Mouse (Mus musculus) E14TG2a.4 (cell line): ENCODE data around the gene Mpeg1.

Source experiments
- CTCF ChIP-seq: conservative IDR thresholded peaks from 2 replicates; pipeline ENCODE4 v1.5.1; 2014; ENCODE audit warnings: low read length
- POU5F1 ChIP-seq: IDR thresholded peaks from 2 replicates; pipeline ENCODE4 v1.6.1; 2014; ENCODE audit warnings: low read length, borderline replicate concordance

DNA sequence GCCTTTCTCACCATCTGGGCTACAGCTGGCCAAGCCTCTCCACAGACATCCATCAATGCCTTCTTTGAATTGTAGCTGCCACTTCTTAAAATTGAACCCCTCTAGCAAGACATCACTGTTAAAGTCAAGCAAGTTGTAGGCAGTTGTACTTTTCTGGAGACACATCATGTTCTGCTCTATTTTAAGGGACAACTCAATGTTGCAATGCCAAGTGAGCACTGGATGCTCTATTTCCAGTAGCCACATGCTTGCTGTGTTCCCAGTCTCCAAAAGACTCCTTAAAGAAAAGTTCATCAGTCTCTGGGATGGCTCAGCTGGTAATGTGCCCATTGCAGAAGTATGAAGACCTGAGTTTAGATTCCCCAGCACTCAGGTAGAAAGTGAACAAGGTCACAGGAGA, 46.8 kb upstream of the Mpeg1 start:
- TF ChIP-seq CTCF, result no peak
- TF ChIP-seq POU5F1, result no peak
